Mouse (Mus musculus) c-Kit-positive CD71-negative TER-119-negative erythroid progenitor cells, embryonic 14.5 days (primary cell): ENCODE results near the gene Dcaf8.
A peak's percentile ranks its signal among the peaks of the same experiment; 100 is the strongest.

Experiments
- DNase-seq: peaks from one replicate; pipeline ENCODE4 v3.0.0-alpha.2; 2013; ENCODE audit warnings: low read depth

Gene Dcaf8

GRCm38 (mm10) chr1:172194435-172194834 is 46.6 kb downstream of the Dcaf8 start:
- no peak for DNase-seq

- no peak for DNase-seq
These were observed 49.3 kb downstream of the Dcaf8 start for GRCm38 (mm10) chr1:172197146-172197545.

- DNase-seq, result no peak
These were observed 50.0 kb downstream of the Dcaf8 start for GRCm38 (mm10) chr1:172197851-172198250.

GRCm38 (mm10) chr1:172198316-172198715 is 50.4 kb downstream of the Dcaf8 start:
- no peak for DNase-seq

GRCm38 (mm10) chr1:172198996-172199395 is 51.1 kb downstream of the Dcaf8 start:
- DNase-seq, result no peak

GRCm38 (mm10) chr1:172200161-172200560 is 52.3 kb downstream of the Dcaf8 start:
- no peak for DNase-seq

GRCm38 (mm10) chr1:172200871-172201447 is 53.1 kb downstream of the Dcaf8 start:
- DNase-seq, result no peak

GRCm38 (mm10) chr1:172201967-172202880 is 54.3 kb downstream of the Dcaf8 start:
- DNase-seq, result no peak

GRCm38 (mm10) chr1:172202894-172203522 is 55.1 kb downstream of the Dcaf8 start:
- DNase-seq, result no peak

GRCm38 (mm10) chr1:172203566-172203965 is 55.7 kb downstream of the Dcaf8 start:
- DNase-seq, result no peak

GRCm38 (mm10) chr1:172204033-172204813 is 56.3 kb downstream of the Dcaf8 start:
- DNase-seq, result no peak

GRCm38 (mm10) chr1:172204814-172205740 is 57.2 kb downstream of the Dcaf8 start:
- no peak for DNase-seq

GRCm38 (mm10) chr1:172205741-172206087 is 57.8 kb downstream of the Dcaf8 start:
- no peak for DNase-seq

- DNase-seq, result no peak
These were observed 58.4 kb downstream of the Dcaf8 start, which contains the start of gene Pea15a for GRCm38 (mm10) chr1:172206141-172206917. TSS of gene Pea15a (minus strand) at chr1:172206804.

GRCm38 (mm10) chr1:172207111-172207584 is 59.3 kb downstream of the Dcaf8 start:
- DNase-seq, result no peak

GRCm38 (mm10) chr1:172212776-172213175 is 64.9 kb downstream of the Dcaf8 start:
- DNase-seq, result no peak

- no peak for DNase-seq
These were observed 65.9 kb downstream of the Dcaf8 start for GRCm38 (mm10) chr1:172213771-172214170.

- DNase-seq, result no peak
These were observed 66.9 kb downstream of the Dcaf8 start for GRCm38 (mm10) chr1:172214748-172215147.

GRCm38 (mm10) chr1:172217148-172217547 is 69.3 kb downstream of the Dcaf8 start:
- peak; percentile 77 for DNase-seq
